Mouse (Mus musculus): ENCODE results near the gene Clasp1. TPM values are rescaled to one million over a fixed set of nuclear protein-coding genes. Genes with fewer than 3 reads are reported as not detected.

Clasp1 gene
- polyA plus RNA-seq, 1 experiment from 2014 or later, result 41.1 TPM

DNA sequence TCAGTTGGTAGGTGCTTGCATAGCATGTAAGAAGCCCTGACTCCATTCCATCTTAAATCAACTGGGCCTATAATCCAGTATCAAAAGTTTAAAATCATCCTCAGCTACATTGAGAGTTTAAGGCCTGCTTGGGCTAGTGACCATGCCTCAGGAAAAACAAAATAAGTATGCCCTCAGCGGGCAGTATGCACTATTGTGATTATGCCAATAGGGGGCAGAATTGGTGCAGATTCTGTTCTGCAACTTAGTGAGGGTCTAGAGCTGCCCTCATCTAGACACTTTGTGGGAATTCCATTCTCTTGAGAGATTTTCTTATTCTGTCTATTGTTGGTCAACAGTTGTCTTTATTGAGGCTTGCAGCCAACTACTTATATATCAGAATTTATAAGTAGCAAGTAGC lies 116.9 kb downstream of the Clasp1 start:
- Histone ChIP-seq H3K4me3 (ENCODE audit: low read depth, low read length) (no peak overlapping the region), H3K9me3 (ENCODE audit: control insufficient read depth, low read length) (no peaks in the 10 kb centered on the region), H3K4me1 (replicated peaks; ENCODE audit: control insufficient read depth, insufficient read depth, low read length) (no peaks in the 10 kb centered on the region), H3K27me3 (replicated peaks; ENCODE audit: control insufficient read depth, insufficient read depth, low read length) (no peaks in the 10 kb centered on the region), H3K27ac (ENCODE audit: low read depth, low read length) (no peak overlapping the region), H3K9ac (ENCODE audit: low read depth, low read length) (no peak overlapping the region), H3K4me2 (no peak overlapping the region), H3K36me3 (ENCODE audit: control insufficient read depth, insufficient read depth, low read length) (peaks cover 42% of the 10 kb centered on the region)
- ATAC-seq (replicated peaks; ENCODE audit: low FRiP score), result no peak
- DNase-seq (ENCODE audit: low spot score), result no peak
- WGBS, result 91% methylated on average over 1 of the region's 1 CpGs

DNA sequence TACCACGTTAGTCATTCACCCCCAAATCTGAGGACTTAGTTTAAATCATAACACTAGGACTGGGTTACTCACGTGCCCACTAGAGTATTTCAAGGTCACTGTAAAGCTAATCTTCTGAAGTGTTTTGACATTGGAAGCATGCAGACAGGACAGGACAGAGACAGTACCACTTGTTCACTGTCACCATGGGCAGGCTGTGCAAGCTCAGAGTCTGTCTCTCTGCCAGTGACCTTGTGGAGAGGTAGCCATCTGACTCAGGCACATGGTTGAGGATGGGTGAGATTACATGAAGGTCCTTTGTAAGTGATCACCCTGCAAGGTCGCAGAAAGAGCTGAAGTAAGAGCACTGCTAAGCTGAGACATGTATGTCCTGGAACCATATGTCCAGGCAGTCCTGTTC lies 122.1 kb downstream of the Clasp1 start:
- Histone ChIP-seq H3K9ac (ENCODE audit: low read depth, low read length) (no peak overlapping the region), H3K4me1 (replicated peaks; ENCODE audit: control insufficient read depth, insufficient read depth, low read length) (no peaks in the 10 kb centered on the region), H3K27me3 (replicated peaks; ENCODE audit: control insufficient read depth, insufficient read depth, low read length) (no peaks in the 10 kb centered on the region), H3K4me3 (ENCODE audit: low read depth, low read length) (no peak overlapping the region), H3K4me2 (no peak overlapping the region), H3K9me3 (ENCODE audit: control insufficient read depth, low read length) (no peaks in the 10 kb centered on the region), H3K27ac (ENCODE audit: low read depth, low read length) (no peak overlapping the region), H3K36me3 (ENCODE audit: control insufficient read depth, insufficient read depth, low read length) (peaks cover 37% of the 10 kb centered on the region)
- ATAC-seq (replicated peaks; ENCODE audit: low FRiP score), result no peak
- DNase-seq (ENCODE audit: low spot score), result no peak
- 85% methylated on average over 3 of the region's 3 CpGs for WGBS

DNA sequence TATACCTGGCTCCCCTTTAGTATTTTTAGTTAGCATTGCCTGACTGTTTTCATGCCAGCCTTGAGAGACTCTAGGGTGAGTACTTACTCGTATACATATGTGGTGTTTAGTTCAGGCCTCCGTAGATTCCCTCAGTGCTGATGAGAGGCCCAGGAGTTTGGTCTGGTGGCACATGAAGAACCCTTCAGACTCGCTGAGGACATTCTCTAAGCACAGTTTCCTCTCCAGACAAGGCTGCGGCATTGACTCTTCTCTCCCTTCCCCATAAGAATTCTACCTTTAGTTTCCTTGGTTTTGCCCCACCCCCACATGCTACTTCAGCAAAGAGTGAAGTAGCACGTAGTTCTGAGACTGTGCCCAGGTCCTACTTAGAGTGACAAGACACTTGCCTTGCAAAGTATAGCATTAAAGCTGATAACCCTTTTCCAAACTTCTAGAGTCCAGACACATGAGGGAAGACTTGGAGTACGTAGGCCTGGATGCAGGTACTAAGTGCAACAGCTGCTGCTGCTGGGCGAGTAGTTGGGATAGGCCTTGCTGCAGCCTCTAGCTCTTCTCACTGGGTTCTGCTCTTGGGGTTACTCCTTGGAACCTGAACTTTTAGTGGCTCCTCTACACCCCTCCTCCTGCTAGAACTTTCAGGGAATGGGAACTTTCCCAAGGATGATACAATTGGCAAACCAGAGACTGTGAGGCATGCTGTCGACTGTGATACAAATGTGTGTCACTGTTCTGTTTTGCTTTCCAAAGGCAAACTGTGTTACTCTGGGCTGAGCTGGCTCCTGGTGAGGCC lies 123.1 kb downstream of the Clasp1 start:
- Histone ChIP-seq H3K4me2 (no peak overlapping the region), H3K9me3 (ENCODE audit: control insufficient read depth, low read length) (no peaks in the 10 kb centered on the region), H3K4me1 (replicated peaks; ENCODE audit: control insufficient read depth, insufficient read depth, low read length) (no peaks in the 10 kb centered on the region), H3K27me3 (replicated peaks; ENCODE audit: control insufficient read depth, insufficient read depth, low read length) (no peaks in the 10 kb centered on the region), H3K9ac (ENCODE audit: low read depth, low read length) (no peak overlapping the region), H3K27ac (ENCODE audit: low read depth, low read length) (no peak overlapping the region), H3K4me3 (ENCODE audit: low read depth, low read length) (no peak overlapping the region), H3K36me3 (ENCODE audit: control insufficient read depth, insufficient read depth, low read length) (peaks cover 33% of the 10 kb centered on the region)
- 89% methylated on average over 8 of the region's 8 CpGs for WGBS
- no peak for DNase-seq (ENCODE audit: low spot score)
- ATAC-seq (replicated peaks; ENCODE audit: low FRiP score), result no peak

DNA sequence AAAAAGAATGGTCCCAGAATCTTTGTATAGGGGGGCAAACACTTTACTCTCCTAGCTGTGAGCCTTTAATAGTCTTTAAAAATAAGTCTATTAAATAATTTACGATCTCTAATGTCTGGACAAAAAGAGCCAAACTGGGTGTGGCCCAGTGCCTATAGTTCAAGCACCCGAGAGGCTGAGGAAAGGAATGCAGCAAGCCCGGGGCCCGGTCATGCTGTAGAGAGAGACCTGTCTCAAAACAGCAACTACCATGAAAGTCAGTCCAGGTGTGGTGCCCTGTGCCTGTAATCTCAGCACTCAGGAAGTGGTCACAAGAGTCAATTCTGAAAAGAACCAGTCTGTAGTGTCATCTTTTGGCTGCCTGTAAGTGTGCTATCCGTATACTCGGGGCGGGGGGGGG lies 127.4 kb downstream of the Clasp1 start:
- ATAC-seq (replicated peaks; ENCODE audit: low FRiP score) (no peak), DNase-seq (ENCODE audit: low spot score) (no peak)
- H3K4me2 ChIP-seq, result no peak overlapping the region
- no peaks in the 10 kb centered on the region for H3K9me3 ChIP-seq (ENCODE audit: control insufficient read depth, low read length)
- H3K27me3 ChIP-seq (replicated peaks; ENCODE audit: control insufficient read depth, insufficient read depth, low read length), result no peaks in the 10 kb centered on the region
- H3K9ac ChIP-seq (ENCODE audit: low read depth, low read length), result no peak overlapping the region
- peaks cover 16% of the 10 kb centered on the region; the same call in 1 of the 2 replicates for H3K36me3 ChIP-seq (ENCODE audit: control insufficient read depth, insufficient read depth, low read length)
- no peak overlapping the region for H3K27ac ChIP-seq (ENCODE audit: low read depth, low read length)
- H3K4me3 ChIP-seq (ENCODE audit: low read depth, low read length), result no peak overlapping the region
- H3K4me1 ChIP-seq (replicated peaks; ENCODE audit: control insufficient read depth, insufficient read depth, low read length), result no peaks in the 10 kb centered on the region
- WGBS, result 83% methylated on average over 7 of the region's 7 CpGs

DNA sequence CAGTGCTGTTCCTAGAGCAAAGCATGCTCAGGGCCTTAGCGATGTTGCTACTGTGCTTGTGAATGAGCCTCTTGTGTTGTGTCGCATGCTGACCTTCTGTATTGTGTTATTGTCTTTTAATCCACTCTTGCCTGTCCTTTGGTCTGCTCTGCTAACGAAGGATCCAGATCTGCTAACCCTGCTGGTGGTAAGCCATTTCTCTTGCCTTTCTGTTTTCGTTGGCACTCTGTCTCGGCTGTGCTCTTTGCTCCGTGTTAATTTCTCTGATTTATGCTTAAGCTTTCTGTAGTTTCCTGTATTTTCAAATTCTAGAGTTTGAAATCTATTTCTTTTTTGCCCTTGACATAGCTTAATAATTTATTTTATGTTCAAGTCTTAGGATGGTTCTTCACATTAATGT lies 134.3 kb downstream of the Clasp1 start:
- Histone ChIP-seq H3K4me3 (ENCODE audit: low read depth, low read length) (no peak overlapping the region), H3K9ac (ENCODE audit: low read depth, low read length) (no peak overlapping the region), H3K27ac (ENCODE audit: low read depth, low read length) (no peak overlapping the region), H3K9me3 (ENCODE audit: control insufficient read depth, low read length) (no peaks in the 10 kb centered on the region), H3K27me3 (replicated peaks; ENCODE audit: control insufficient read depth, insufficient read depth, low read length) (no peaks in the 10 kb centered on the region), H3K4me1 (replicated peaks; ENCODE audit: control insufficient read depth, insufficient read depth, low read length) (no peaks in the 10 kb centered on the region), H3K36me3 (ENCODE audit: control insufficient read depth, insufficient read depth, low read length) (peaks cover 30% of the 10 kb centered on the region), H3K4me2 (no peak overlapping the region)
- ATAC-seq (replicated peaks; ENCODE audit: low FRiP score), result no peak
- no peak for DNase-seq (ENCODE audit: low spot score)
- 92% methylated on average over 6 of the region's 6 CpGs for WGBS

DNA sequence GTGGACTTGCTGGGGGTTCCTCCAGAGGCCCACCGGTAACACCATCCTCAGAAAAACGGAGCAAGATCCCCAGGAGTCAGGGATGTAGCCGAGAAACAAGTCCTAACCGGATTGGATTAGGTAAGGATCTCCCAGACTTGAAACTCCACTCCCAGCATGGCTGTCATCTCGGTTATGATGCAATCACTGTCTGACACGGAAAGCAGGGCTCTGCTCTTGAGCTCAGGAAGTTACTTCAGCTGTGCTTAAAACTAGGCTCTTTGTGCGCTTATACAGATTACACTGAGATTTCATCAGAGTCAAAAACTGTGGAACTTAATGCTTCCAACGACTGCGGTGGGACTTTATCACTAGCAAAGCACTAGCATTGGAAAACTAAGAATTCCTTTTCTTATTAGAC lies 136.5 kb downstream of the Clasp1 start:
- H3K4me3 ChIP-seq (ENCODE audit: low read depth, low read length), result no peak overlapping the region
- 81% methylated on average over 9 of the region's 9 CpGs for WGBS
- H3K27ac ChIP-seq (ENCODE audit: low read depth, low read length), result no peak overlapping the region
- H3K4me2 ChIP-seq, result no peak overlapping the region
- H3K36me3 ChIP-seq (ENCODE audit: control insufficient read depth, insufficient read depth, low read length), result peaks cover 34% of the 10 kb centered on the region
- no peaks in the 10 kb centered on the region for H3K4me1 ChIP-seq (replicated peaks; ENCODE audit: control insufficient read depth, insufficient read depth, low read length)
- no peak overlapping the region for H3K9ac ChIP-seq (ENCODE audit: low read depth, low read length)
- DNase-seq (ENCODE audit: low spot score) (no peak), ATAC-seq (replicated peaks; ENCODE audit: low FRiP score) (no peak)
- H3K9me3 ChIP-seq (ENCODE audit: control insufficient read depth, low read length), result no peaks in the 10 kb centered on the region
- H3K27me3 ChIP-seq (replicated peaks; ENCODE audit: control insufficient read depth, insufficient read depth, low read length), result no peaks in the 10 kb centered on the region

DNA sequence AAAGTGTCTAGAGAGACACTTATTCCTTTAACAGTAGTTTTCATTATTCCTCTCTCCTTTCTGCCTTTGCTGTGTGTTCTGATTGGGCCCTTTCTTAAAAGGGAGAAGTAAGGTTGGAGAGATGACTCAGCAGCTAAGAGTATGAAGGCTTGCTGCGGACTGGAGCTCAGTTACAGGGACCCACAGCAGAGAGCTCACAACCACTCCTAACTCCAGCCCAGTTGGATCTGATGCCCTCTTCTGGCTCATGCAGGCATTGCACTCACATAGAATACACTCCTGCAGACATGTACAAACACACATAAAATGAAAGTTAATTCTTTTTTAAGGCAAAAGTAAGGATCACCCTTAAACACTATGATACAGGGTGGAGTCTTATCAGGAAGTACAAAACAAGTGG lies 140.4 kb downstream of the Clasp1 start:
- 74% methylated on average over 1 of the region's 1 CpGs for WGBS
- no peak overlapping the region for H3K4me3 ChIP-seq (ENCODE audit: low read depth, low read length)
- H3K27ac ChIP-seq (ENCODE audit: low read depth, low read length), result no peak overlapping the region
- no peaks in the 10 kb centered on the region for H3K9me3 ChIP-seq (ENCODE audit: control insufficient read depth, low read length)
- ATAC-seq (replicated peaks; ENCODE audit: low FRiP score) (no peak), DNase-seq (ENCODE audit: low spot score) (no peak)
- H3K36me3 ChIP-seq (ENCODE audit: control insufficient read depth, insufficient read depth, low read length), result peaks cover 34% of the 10 kb centered on the region
- no peak overlapping the region for H3K9ac ChIP-seq (ENCODE audit: low read depth, low read length)
- no peak overlapping the region for H3K4me2 ChIP-seq
- no peaks in the 10 kb centered on the region for H3K27me3 ChIP-seq (replicated peaks; ENCODE audit: control insufficient read depth, insufficient read depth, low read length)
- no peaks in the 10 kb centered on the region for H3K4me1 ChIP-seq (replicated peaks; ENCODE audit: control insufficient read depth, insufficient read depth, low read length)

DNA sequence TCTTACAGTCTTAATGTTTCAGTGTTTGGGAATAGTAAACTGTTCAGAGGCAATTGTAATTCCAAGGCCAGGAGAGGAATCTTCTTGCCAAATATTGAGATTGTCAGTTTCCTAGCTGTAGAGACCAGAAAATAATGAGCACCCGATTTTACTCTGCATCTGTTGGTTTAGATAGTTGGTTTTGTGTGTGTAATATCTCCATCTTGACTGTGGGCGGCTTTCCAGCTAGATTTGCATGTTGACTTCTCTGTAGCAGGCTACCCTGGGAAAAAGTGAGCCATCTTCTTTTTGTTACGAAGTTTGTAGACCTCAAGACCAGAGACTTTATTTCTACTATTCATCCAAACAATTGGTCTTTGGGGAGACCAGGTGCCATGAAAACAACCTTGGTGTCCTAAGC lies 142.4 kb downstream of the Clasp1 start:
- H3K4me2 ChIP-seq, result no peak overlapping the region
- peaks cover 29% of the 10 kb centered on the region for H3K36me3 ChIP-seq (ENCODE audit: control insufficient read depth, insufficient read depth, low read length)
- H3K4me3 ChIP-seq (ENCODE audit: low read depth, low read length), result no peak overlapping the region
- 90% methylated on average over 3 of the region's 3 CpGs for WGBS
- DNase-seq (ENCODE audit: low spot score), result no peak
- ATAC-seq (replicated peaks; ENCODE audit: low FRiP score), result no peak
- H3K27me3 ChIP-seq (replicated peaks; ENCODE audit: control insufficient read depth, insufficient read depth, low read length), result no peaks in the 10 kb centered on the region
- no peaks in the 10 kb centered on the region for H3K9me3 ChIP-seq (ENCODE audit: control insufficient read depth, low read length)
- no peaks in the 10 kb centered on the region for H3K4me1 ChIP-seq (replicated peaks; ENCODE audit: control insufficient read depth, insufficient read depth, low read length)
- H3K9ac ChIP-seq (ENCODE audit: low read depth, low read length), result no peak overlapping the region
- no peak overlapping the region for H3K27ac ChIP-seq (ENCODE audit: low read depth, low read length)

DNA sequence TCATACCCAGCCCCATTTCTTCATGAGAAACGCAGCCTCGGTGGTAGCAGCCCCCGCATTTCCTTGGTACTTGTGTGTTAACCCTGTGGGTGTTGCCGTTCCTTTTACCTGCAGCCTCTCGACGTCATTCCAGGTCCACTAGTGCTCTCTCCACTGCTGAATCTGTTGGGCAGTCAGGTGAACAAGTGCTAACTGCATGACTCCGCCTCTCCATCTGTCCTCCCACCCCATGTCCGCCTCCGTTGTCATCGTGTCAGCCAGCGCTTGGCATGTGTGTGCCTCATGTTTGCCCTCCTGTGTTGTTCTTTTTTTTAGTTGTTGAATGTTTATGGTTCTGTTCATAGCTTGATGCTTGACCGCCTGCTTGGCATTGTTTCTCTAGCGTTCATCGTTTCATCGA lies 147.2 kb downstream of the Clasp1 start:
- no peaks in the 10 kb centered on the region for H3K4me1 ChIP-seq (replicated peaks; ENCODE audit: control insufficient read depth, insufficient read depth, low read length)
- ATAC-seq (replicated peaks; ENCODE audit: low FRiP score) (no peak), DNase-seq (ENCODE audit: low spot score) (no peak)
- H3K36me3 ChIP-seq (ENCODE audit: control insufficient read depth, insufficient read depth, low read length), result peaks cover 12% of the 10 kb centered on the region
- H3K9me3 ChIP-seq (ENCODE audit: control insufficient read depth, low read length), result no peaks in the 10 kb centered on the region
- H3K27me3 ChIP-seq (replicated peaks; ENCODE audit: control insufficient read depth, insufficient read depth, low read length), result no peaks in the 10 kb centered on the region
- H3K27ac ChIP-seq (ENCODE audit: low read depth, low read length), result no peak overlapping the region
- H3K9ac ChIP-seq (ENCODE audit: low read depth, low read length), result no peak overlapping the region
- H3K4me3 ChIP-seq (ENCODE audit: low read depth, low read length), result no peak overlapping the region
- 92% methylated on average over 15 of the region's 15 CpGs for WGBS
- H3K4me2 ChIP-seq, result no peak overlapping the region

Data from liver, embryonic 11.5 days (tissue).